9 mouse cellular contexts compared by ENCODE assay signal in genomic region chr5:150409451-150410045, GRCm38 (mm10).
DNase-seq lines count a peak whose midpoint lies in the region; ATAC-seq lines count a peak whose summit lies in the region.
"Had no signal": no experiment of that assay in that cellular context is flagged by ENCODE, and none has a peak within 500 bp of the region (broad histone marks: within the 10 kb centered on the region; RNA-seq: fewer than 3 reads in every experiment).

No protein-coding gene starts in this region.

- DNase-seq in brain, adult 2 months (ENCODE audit: low read depth, low spot score): peak; percentile 42
- peak; percentile 66 for DNase-seq in forelimb bud, embryonic 11.5 days (ENCODE audit: low read depth, low spot score)
- peak; percentile 39 to 62 for DNase-seq in kidney, postnatal 4 days
- DNase-seq in left cerebral cortex, adult 8-10 months (ENCODE audit: low spot score in 2 of 2): no peak
- DNase-seq in adrenal gland, adult 8-10 months: no peak

- peak overlapping the region; percentile 18; the same call in 1 of the 2 replicates for H3K27ac ChIP-seq in hindbrain, embryonic 13.5 days
- no peak overlapping the region; the same call in 1 of the 2 replicates for H3K27ac ChIP-seq in hindbrain, embryonic 16.5 days (ENCODE audit: low read depth, low read length)
- H3K27ac ChIP-seq: hindbrain, embryonic 15.5 days had no signal

- H3K4me1 ChIP-seq in hindbrain, embryonic 13.5 days (replicated peaks): no peaks in the 10 kb centered on the region; the same call in 1 of the 2 replicates
- H3K4me1 ChIP-seq in hindbrain, embryonic 16.5 days (ENCODE audit: control insufficient read depth, insufficient read depth, low read depth, low read length): no peaks in the 10 kb centered on the region
- H3K4me1 ChIP-seq: hindbrain, embryonic 15.5 days had no signal

- H3K27me3 ChIP-seq in hindbrain, embryonic 13.5 days: no peaks in the 10 kb centered on the region
- H3K27me3 ChIP-seq in hindbrain, embryonic 16.5 days (replicated peaks; ENCODE audit: control insufficient read depth, insufficient read depth, low read length): no peaks in the 10 kb centered on the region
- H3K27me3 ChIP-seq: hindbrain, embryonic 15.5 days had no signal

- ATAC-seq in hindbrain, embryonic 13.5 days (ENCODE audit: low FRiP score): no peak
- ATAC-seq in hindbrain, embryonic 16.5 days: no peak
- ATAC-seq in frontal cortex, adult (ENCODE audit: low TSS enrichment): no peak

- no peak overlapping the region for H3K4me2 ChIP-seq in hindbrain, embryonic 13.5 days
- H3K4me2 ChIP-seq in hindbrain, embryonic 16.5 days (ENCODE audit: low read length): no peak overlapping the region
- H3K4me2 ChIP-seq: hindbrain, embryonic 15.5 days had no signal

- H3K36me3 ChIP-seq in hindbrain, embryonic 13.5 days: peaks cover 60% of the 10 kb centered on the region
- peaks cover 26% of the 10 kb centered on the region for H3K36me3 ChIP-seq in hindbrain, embryonic 16.5 days (ENCODE audit: control insufficient read depth, insufficient read depth, low read length)

- peaks cover 1% of the 10 kb centered on the region; the same call in 1 of the 2 replicates for H3K9me3 ChIP-seq in hindbrain, embryonic 13.5 days
- no peaks in the 10 kb centered on the region for H3K9me3 ChIP-seq in hindbrain, embryonic 16.5 days (ENCODE audit: control insufficient read depth, low read length)
- H3K9me3 ChIP-seq: hindbrain, embryonic 15.5 days had no signal

- no peak overlapping the region for H3K9ac ChIP-seq in hindbrain, embryonic 13.5 days
- H3K9ac ChIP-seq in hindbrain, embryonic 16.5 days (ENCODE audit: low read depth, low read length): no peak overlapping the region
- H3K9ac ChIP-seq: hindbrain, embryonic 15.5 days had no signal

- 68% methylated on average over 15 of the region's 15 CpGs for WGBS in hindbrain, embryonic 13.5 days
- 62% methylated on average over 15 of the region's 15 CpGs for WGBS in hindbrain, embryonic 16.5 days

- no peak overlapping the region for H3K4me3 ChIP-seq in hindbrain, embryonic 13.5 days
- H3K4me3 ChIP-seq in hindbrain, embryonic 16.5 days (ENCODE audit: low read length): no peak overlapping the region
- H3K4me3 ChIP-seq: hindbrain, embryonic 15.5 days had no signal

Comparison
In these comparisons a context has a peak if more than half of its experiments do, and no peak if none do; other contexts are left out.
1. DNase-seq: peak in brain, adult 2 months (single experiment), forelimb bud, embryonic 11.5 days (single experiment) and kidney, postnatal 4 days (2 of 2); none in left cerebral cortex, adult 8-10 months (0 of 2) and adrenal gland, adult 8-10 months (single experiment).